Mouse (Mus musculus): ENCODE measurements around the gene Tle2.

The Tle2 gene

DNA sequence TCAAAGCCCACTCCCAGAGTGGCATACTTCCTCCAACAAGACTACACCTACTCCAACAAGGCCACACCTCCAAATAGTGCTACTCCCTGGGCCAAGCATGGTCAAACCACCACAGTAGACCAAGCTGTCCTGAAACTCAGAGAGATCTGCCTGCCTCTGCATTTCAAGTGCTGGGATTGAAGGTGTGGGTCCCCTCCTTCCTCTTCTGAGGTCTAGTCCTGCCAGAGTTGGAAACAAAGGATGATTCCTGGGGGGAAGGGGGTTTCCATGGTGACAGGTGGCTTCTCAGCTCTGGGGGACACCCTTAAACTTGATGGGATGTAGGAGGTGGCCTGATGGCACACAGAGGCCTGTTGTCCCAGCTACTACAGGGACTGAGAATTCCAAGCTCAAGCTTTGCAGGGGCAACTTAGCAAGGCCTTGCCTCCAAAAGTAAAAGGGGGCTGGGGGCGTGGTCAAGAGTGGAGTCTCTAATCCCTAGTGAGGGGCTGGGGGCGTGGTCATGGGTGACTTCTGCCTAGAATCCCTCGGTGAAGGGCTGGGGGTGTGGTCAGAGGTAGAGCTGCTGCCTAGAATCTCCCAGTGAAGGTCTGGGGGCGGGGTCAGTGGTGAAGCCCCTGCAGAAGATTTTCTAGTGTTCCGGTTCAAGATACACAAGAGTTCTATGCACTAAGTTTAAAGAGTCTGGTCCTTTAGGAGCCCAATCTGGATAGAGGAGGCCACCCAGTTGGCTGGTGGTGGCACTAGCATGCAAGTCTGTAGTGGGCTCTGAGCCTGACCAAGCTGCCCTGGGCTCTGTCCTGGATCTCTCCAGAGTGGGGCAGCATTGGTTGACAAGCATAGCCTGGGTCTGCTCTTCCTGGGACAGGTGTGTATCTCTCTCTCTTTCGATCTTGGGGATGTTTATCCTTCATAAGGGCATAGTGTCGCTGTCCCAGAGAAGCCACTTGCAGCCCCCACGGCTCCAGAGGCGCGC is at the start of gene Tle2:
Gene Tle2, plus strand, starts transcription at position 481 of the 976 bp plus-strand sequence.
- peak; percentile 82 for DNase-seq (ENCODE audit: low spot score)

GRCm38 (mm10) chr10:81525017-81525694 is 49.2 kb upstream of the Tle2 start:
- no peak for DNase-seq (ENCODE audit: low spot score)

- DNase-seq (ENCODE audit: low spot score): peak; percentile 90
Measured at GRCm38 (mm10) chr10:81526779-81527178, 47.6 kb upstream of the Tle2 start.

- DNase-seq (ENCODE audit: low spot score): no peak
Measured at GRCm38 (mm10) chr10:81534826-81535225, 39.5 kb upstream of the Tle2 start.

- no peak for DNase-seq (ENCODE audit: low spot score)
Measured at GRCm38 (mm10) chr10:81536734-81537133, 37.6 kb upstream of the Tle2 start.

DNA sequence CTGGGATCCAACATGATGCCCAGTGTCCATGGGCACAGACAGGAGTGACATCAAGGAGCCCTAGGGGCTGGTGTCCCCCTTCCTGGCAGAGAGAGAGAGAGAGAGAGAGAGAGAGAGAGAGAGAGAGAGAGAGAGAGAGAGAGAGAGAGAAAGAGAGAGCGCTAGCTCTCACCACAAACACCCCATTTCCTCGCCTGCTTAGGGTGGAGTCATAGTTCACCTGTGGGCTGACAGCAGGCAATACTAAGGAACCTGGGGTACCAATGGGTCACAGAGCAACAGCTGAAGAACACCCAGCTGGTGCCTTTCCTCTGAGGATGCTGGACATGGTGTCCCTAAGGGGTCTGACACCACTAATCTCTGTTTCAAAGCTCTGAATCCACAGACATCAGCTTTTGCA is 36.9 kb upstream of the Tle2 start:
- no peak for DNase-seq (ENCODE audit: low spot score)

DNA sequence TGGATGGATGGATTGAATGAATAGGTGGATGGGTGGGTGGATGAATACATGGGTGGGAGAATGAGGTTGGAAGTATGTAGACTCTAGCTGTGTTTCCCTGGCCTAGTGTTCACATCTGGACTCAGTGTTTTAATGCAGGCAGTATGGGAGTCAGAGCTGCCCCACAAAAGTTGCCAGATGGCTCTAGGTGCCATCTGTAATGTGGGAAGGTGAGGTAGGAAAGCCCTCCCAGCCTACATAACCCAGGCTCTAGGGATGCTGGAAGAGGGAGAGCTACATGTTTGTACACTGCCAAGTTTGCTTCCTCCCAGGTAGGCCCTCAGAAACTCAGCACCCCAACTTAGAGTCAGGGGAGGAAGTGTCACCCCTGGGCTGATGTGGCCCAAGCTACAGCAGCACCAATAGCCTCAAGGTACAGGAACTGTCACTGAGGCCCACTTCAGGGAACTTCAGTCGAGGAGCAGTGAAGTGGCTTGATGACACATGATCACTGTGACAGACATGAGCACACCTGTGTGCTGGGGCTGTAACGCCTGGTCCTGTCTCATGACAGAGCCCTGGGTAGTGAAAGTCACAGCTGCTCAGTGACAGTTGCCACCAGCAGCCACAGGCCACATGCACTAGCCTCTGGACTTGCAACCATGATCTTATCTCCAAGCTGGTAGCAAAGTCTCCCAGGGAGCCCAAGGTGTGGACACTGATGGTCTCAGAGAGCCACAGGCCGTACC is 35.9 kb upstream of the Tle2 start:
- no peak for DNase-seq (ENCODE audit: low spot score)

DNA sequence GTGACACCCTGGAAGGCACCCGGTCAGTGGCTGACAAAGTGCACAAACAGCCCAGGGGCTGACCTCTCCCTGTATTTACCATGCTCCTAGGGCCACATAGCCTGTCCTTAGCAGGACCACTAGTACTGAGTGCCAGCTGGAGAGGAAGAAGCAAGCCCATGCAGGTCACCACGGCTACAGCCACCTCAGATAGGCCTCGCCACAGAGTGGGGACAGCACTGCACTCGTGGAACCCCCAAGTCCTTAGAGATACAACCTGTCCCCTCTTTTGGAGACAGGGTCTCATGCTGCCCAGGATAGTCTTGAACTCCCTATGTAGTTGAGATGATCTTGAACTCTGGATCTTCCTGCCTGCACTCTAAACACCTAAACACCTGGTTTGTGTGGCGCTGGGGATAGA is 33.0 kb upstream of the Tle2 start:
- no peak for DNase-seq (ENCODE audit: low spot score)

DNA sequence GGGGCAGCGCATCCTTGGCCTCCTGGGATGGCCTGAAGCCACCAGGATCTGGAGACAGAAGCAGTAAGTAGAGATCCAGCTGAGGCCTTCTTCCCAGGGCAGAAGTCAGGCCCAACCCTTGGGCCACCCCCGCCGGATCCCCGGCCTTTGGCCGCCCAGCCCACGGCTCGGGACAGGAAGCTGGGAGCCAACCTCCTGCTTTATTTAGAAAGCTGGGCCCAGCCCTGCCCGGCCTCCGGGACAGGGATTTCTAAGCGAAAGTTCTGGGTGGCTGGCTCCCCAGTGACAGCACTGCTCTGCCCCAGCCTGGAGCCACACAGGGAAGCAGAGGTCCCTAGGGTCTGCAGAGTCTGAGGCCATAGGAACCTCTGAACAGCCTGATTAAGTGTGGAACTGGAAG is 32.6 kb upstream of the Tle2 start:
- DNase-seq (ENCODE audit: low spot score): no peak

GRCm38 (mm10) chr10:81542727-81543460 is 31.5 kb upstream of the Tle2 start:
- no peak for DNase-seq (ENCODE audit: low spot score)

DNA sequence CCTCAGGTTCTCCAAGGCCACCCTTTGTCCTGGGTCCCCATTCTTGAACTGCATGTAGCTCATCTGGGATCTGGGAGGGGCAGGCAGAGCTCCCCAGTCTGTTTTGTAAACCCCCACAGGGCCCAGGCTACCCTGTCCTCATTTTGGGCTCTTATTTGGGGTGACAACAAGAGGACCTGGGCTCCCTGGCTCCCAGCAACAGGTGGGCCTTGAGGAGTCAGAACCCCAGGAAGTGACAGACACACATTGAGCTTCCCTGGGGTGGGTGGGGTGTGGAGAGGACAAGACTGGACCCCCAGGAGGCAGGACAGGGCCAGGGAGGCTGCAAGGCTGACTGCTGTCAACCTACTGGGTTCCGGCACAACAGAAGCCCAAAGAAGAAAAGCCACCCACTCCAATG is 30.7 kb upstream of the Tle2 start:
- no peak for DNase-seq (ENCODE audit: low spot score)

- DNase-seq (ENCODE audit: low spot score): no peak
Measured at GRCm38 (mm10) chr10:81544296-81545160, 29.8 kb upstream of the Tle2 start.

- DNase-seq (ENCODE audit: low spot score): peak; percentile 100
Measured at GRCm38 (mm10) chr10:81545161-81545747, 29.1 kb upstream of the Tle2 start, which contains the start of gene Gna11. Gna11 (minus strand) TSS chr10:81545190.

- no peak for DNase-seq (ENCODE audit: low spot score)
Measured at GRCm38 (mm10) chr10:81546332-81546731, 28.0 kb upstream of the Tle2 start.

- no peak for DNase-seq (ENCODE audit: low spot score)
Measured at GRCm38 (mm10) chr10:81546788-81547571, 27.4 kb upstream of the Tle2 start.

DNA sequence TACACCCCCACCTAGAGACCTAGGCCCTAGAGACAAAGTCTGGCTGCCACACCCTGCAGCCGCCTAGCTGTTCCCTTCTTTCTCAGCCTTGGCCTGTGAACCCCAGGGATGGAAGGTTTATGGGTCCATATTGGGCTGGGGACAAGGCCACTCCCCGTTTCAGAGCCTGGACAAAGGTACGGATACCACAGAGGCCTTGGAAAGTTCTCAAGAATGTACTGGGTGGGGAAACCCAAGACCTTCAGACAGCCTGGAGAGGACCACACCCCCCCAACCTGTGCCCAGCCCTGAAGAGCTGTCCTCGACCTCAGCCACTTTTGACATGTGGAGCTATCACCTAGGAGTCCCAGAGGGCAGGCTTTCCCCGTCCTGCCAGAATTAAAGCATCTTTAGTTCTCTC is 25.4 kb upstream of the Tle2 start:
- DNase-seq (ENCODE audit: low spot score): no peak

DNA sequence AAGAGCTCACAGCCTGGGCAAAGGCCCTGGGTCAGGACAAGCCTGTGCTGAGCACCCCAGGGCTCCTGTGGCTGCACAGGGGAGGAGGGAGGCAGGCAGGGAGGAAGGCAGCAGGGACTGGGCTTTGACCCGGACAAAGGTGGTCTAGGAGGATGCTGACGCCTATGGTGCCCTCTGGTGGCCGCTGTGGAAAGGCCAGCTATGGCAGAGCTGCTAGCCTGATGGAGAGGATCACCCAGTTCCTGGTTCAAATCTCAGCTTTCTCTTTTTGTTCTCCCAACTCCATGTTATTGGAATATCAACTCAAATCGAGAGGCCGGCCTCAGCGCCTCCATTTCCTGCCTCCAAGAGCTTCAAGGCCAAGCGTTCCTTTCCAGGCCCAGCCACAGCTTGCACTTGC is 24.1 kb upstream of the Tle2 start:
- peak; percentile 86 for DNase-seq (ENCODE audit: low spot score)

GRCm38 (mm10) chr10:81551597-81552102 is 22.7 kb upstream of the Tle2 start:
- peak; percentile 88 for DNase-seq (ENCODE audit: low spot score)

GRCm38 (mm10) chr10:81553232-81553631 is 21.1 kb upstream of the Tle2 start:
- DNase-seq (ENCODE audit: low spot score): peak; percentile 80

Data from testis, postnatal 10 days (tissue).